In genomic region chr5:24823864-24824405, GRCm38 (mm10) we compare ENCODE assay signal across 31 mouse cellular contexts. TPM values are rescaled to one million over a fixed set of nuclear protein-coding genes. Genes with fewer than 3 reads are reported as not detected.
DNase-seq lines count a peak whose midpoint lies in the region; ATAC-seq and TF ChIP-seq lines count a peak whose summit lies in the region.
"Had no signal": no experiment of that assay in that cellular context is flagged by ENCODE, and none has a peak within 500 bp of the region (broad histone marks: within the 10 kb centered on the region; RNA-seq: fewer than 3 reads in every experiment).

No protein-coding gene starts in this region.

- no peak for TF ChIP-seq CTCF in embryonic fibroblast, embryonic 13.5 days (IDR thresholded peaks at IDR 0.05; ENCODE audit: borderline replicate concordance, insufficient read depth, low read length)

- no peak for DNase-seq in heart, adult 9 months (ENCODE audit: low spot score in 2 of 2)
- DNase-seq in kidney, adult 9 months, result no peak
- DNase-seq in CD4-positive helper T cell, adult 2 months (ENCODE audit: low read depth, low spot score), result peak; percentile 10
- no peak for DNase-seq in lung, postnatal 14 days
- DNase-seq: adrenal gland, postnatal 14 days; B cell, adult 2 months; cerebellum, adult 11 months; cerebellum, adult 9-10 months; cerebellum, postnatal 36 days; gastrocnemius, postnatal 10 days; heart, postnatal 10 days; kidney, postnatal 25 days; liver, postnatal 0 days; lung, postnatal 4 days; thymus, adult 2 months; thymus, postnatal 36 days had no signal

- no peak for TF ChIP-seq POLR2A in embryonic fibroblast, embryonic 13.5 days (IDR thresholded peaks at IDR 0.05; ENCODE audit: low read depth, low read length)

- H3K9me3 ChIP-seq in heart, embryonic 11.5 days (replicated peaks; ENCODE audit: control insufficient read depth, low read length), result no peaks in the 10 kb centered on the region
- no peaks in the 10 kb centered on the region for H3K9me3 ChIP-seq in kidney, embryonic 15.5 days (replicated peaks)
- H3K9me3 ChIP-seq: embryonic facial prominence, embryonic 12.5 days; hindbrain, embryonic 12.5 days; limb, embryonic 12.5 days; liver, embryonic 12.5 days; megakaryocyte, embryonic 14.5 days; neural tube, embryonic 12.5 days had no signal

- no peaks in the 10 kb centered on the region for H3K36me3 ChIP-seq in heart, embryonic 11.5 days (ENCODE audit: control insufficient read depth, insufficient read depth, low read length)
- H3K36me3 ChIP-seq in kidney, embryonic 15.5 days, result no peaks in the 10 kb centered on the region
- H3K36me3 ChIP-seq: embryonic facial prominence, embryonic 12.5 days; hindbrain, embryonic 12.5 days; limb, embryonic 12.5 days; neural tube, embryonic 12.5 days had no signal

- no peak overlapping the region for H3K9ac ChIP-seq in heart, embryonic 11.5 days (ENCODE audit: low read depth, low read length)
- H3K9ac ChIP-seq in kidney, embryonic 15.5 days, result no peak overlapping the region
- H3K9ac ChIP-seq: embryonic facial prominence, embryonic 12.5 days; hindbrain, embryonic 12.5 days; limb, embryonic 12.5 days; liver, embryonic 12.5 days; liver, postnatal 0 days; neural tube, embryonic 12.5 days had no signal

- no peaks in the 10 kb centered on the region for H3K27me3 ChIP-seq in heart, embryonic 11.5 days (ENCODE audit: control insufficient read depth, insufficient read depth, low read length)
- H3K27me3 ChIP-seq in kidney, embryonic 15.5 days, result no peaks in the 10 kb centered on the region
- H3K27me3 ChIP-seq: embryonic facial prominence, embryonic 12.5 days; hindbrain, embryonic 12.5 days; limb, embryonic 12.5 days; liver, embryonic 12.5 days; megakaryocyte, embryonic 14.5 days; neural tube, embryonic 12.5 days; Patski had no signal

- ATAC-seq in heart, embryonic 11.5 days (replicated peaks; ENCODE audit: insufficient number of reproducible peaks, low FRiP score, low TSS enrichment), result no peak
- no peak for ATAC-seq in kidney, embryonic 15.5 days (replicated peaks; ENCODE audit: low FRiP score)
- ATAC-seq: forebrain, embryonic 16.5 days; intestine, postnatal 0 days; liver, embryonic 12.5 days; liver, postnatal 0 days; midbrain, embryonic 16.5 days; Patski had no signal

- 74% methylated on average over 6 of the region's 6 CpGs for WGBS in heart, embryonic 11.5 days (ENCODE audit: insufficient replicate concordance)
- 54% methylated on average over 6 of the region's 6 CpGs for WGBS in kidney, embryonic 15.5 days

- H3K4me1 ChIP-seq in heart, embryonic 11.5 days (ENCODE audit: control insufficient read depth, insufficient read depth, low read length), result peaks cover 48% of the 10 kb centered on the region
- peaks cover 52% of the 10 kb centered on the region for H3K4me1 ChIP-seq in kidney, embryonic 15.5 days
- H3K4me1 ChIP-seq in embryonic fibroblast, embryonic 13.5 days (ENCODE audit: control insufficient read depth, insufficient read depth, low read length), result peaks cover 39% of the 10 kb centered on the region
- H3K4me1 ChIP-seq: neural tube, embryonic 12.5 days had no signal

- H3K27ac ChIP-seq in heart, embryonic 11.5 days (ENCODE audit: low read depth, low read length), result peak overlapping the region; percentile 62
- H3K27ac ChIP-seq in kidney, embryonic 15.5 days, result 0 out of 2 replicates have a peak overlapping the region, but pooled peaks have one; percentile 1
- peak overlapping the region; percentile 9; the same call in 1 of the 2 replicates for H3K27ac ChIP-seq in embryonic fibroblast, embryonic 13.5 days (ENCODE audit: insufficient read depth, low read length)
- H3K27ac ChIP-seq: embryonic facial prominence, embryonic 12.5 days; hindbrain, embryonic 12.5 days; left cerebral cortex, adult 2 months; limb, embryonic 12.5 days; liver, embryonic 12.5 days; neural tube, embryonic 12.5 days had no signal

- 0 out of 2 replicates have a peak overlapping the region, but pooled peaks have one; percentile 8 for H3K4me2 ChIP-seq in heart, embryonic 11.5 days
- H3K4me2 ChIP-seq in kidney, embryonic 15.5 days, result no peak overlapping the region
- H3K4me2 ChIP-seq: embryonic facial prominence, embryonic 12.5 days; hindbrain, embryonic 12.5 days; limb, embryonic 12.5 days; liver, embryonic 12.5 days; neural tube, embryonic 12.5 days had no signal

- no peak overlapping the region for H3K4me3 ChIP-seq in heart, embryonic 11.5 days (ENCODE audit: low read depth, low read length)
- no peak overlapping the region for H3K4me3 ChIP-seq in kidney, embryonic 15.5 days (replicated peaks)
- no peak overlapping the region for H3K4me3 ChIP-seq in embryonic fibroblast, embryonic 13.5 days (ENCODE audit: insufficient read depth, low read length)
- H3K4me3 ChIP-seq: embryonic facial prominence, embryonic 12.5 days; erythroblast, embryonic 14.5 days; hindbrain, embryonic 12.5 days; left cerebral cortex, adult 2 months; limb, embryonic 12.5 days; liver, embryonic 12.5 days; megakaryocyte, embryonic 14.5 days; neural tube, embryonic 12.5 days had no signal

RNA-seq across cellular contexts. Expression of gene Rheb, which starts 18.5 kb away (rescaled TPM):
- 242 and 245 TPM in 2 replicates for polyA plus RNA-seq in heart, embryonic 11.5 days (2014; fragmentation: Nextera tagmentation; extraction: Ambion mirVana)
- 204 and 221 TPM in 2 replicates for polyA plus RNA-seq in kidney, embryonic 15.5 days (2015; fragmentation: Nextera tagmentation; extraction: Ambion mirVana)
- polyA plus RNA-seq in embryonic fibroblast, embryonic 13.5 days (2011; ENCODE audit: insufficient read length, low read depth, missing spikeins), result 147 and 150 TPM in 2 replicates

Comparison
In these comparisons a context has a peak if more than half of its experiments do, and no peak if none do; other contexts are left out.
1. H3K27ac ChIP-seq: peak in every context shown above with its lines; median percentile 62 in heart, embryonic 11.5 days; 9 in embryonic fibroblast, embryonic 13.5 days; 1 in kidney, embryonic 15.5 days.